Mouse (Mus musculus) lung, postnatal 0 days (tissue): Measurements from ENCODE around the gene Camta1. TPM values are rescaled to one million over a fixed set of nuclear protein-coding genes. Genes with fewer than 3 reads are reported as not detected.

ENCODE experiments used
- ATAC-seq: fragments of 200-750 bp; cut with Nextera tagmentation; 2 replicates; pipeline ENCODE4 v1.8.0; 2017; ENCODE audit warnings: moderate library complexity
- DNase-seq: peaks from one replicate; pipeline ENCODE4 v3.0.0-alpha.2; 2016; ENCODE audit warnings: low spot score
- H3K27ac ChIP-seq: fragments of 300-500 bp; sonication (generic); 2 replicates; pipeline ENCODE4 v1.5.1; 2014; ENCODE audit warnings: antibody characterized with exemption, mild to moderate bottlenecking, low read length, mixed read lengths
- H3K27me3 ChIP-seq: fragments of 300-500 bp; sonication (generic); replicated peaks from 2 replicates; pipeline ENCODE4 v1.6.1; 2014; ENCODE audit warnings: low read length, mixed read lengths; ENCODE audit not compliant: insufficient read depth
- H3K36me3 ChIP-seq: fragments of 300-500 bp; sonication (generic); 2 replicates; pipeline ENCODE4 v1.6.1; 2014; ENCODE audit warnings: low read length, mixed read lengths; ENCODE audit not compliant: insufficient read depth
- H3K4me1 ChIP-seq: fragments of 300-500 bp; sonication (generic); 2 replicates; pipeline ENCODE4 v1.6.1; 2014; ENCODE audit warnings: antibody characterized with exemption, low read depth, low read length, mixed read lengths; ENCODE audit not compliant: insufficient read depth
- H3K4me2 ChIP-seq: fragments of 300-500 bp; sonication (generic); replicated peaks from 2 replicates; pipeline ENCODE4 v1.6.1; 2014; ENCODE audit warnings: low read depth, mild to moderate bottlenecking, low read length, moderate library complexity, mixed read lengths
- H3K4me3 ChIP-seq: fragments of 300-500 bp; sonication (generic); 2 replicates; pipeline ENCODE4 v1.5.1; 2014; ENCODE audit warnings: low read depth, low read length
- H3K9ac ChIP-seq: fragments of 300-500 bp; sonication (generic); replicated peaks from 2 replicates; pipeline ENCODE4 v1.6.1; 2014; ENCODE audit warnings: low read depth, mild to moderate bottlenecking
- H3K9me3 ChIP-seq: fragments of 300-500 bp; sonication (generic); 2 replicates; pipeline ENCODE4 v1.6.1; 2016; ENCODE audit warnings: low read length, mixed read lengths
- CTCF ChIP-seq: IDR thresholded peaks from 2 replicates; pipeline ENCODE4 v1.5.1; 2016; ENCODE audit warnings: antibody characterized with exemption, mild to moderate bottlenecking
- EP300 ChIP-seq: IDR thresholded peaks from 2 replicates; pipeline ENCODE4 v1.6.1; 2016; ENCODE audit warnings: antibody characterized with exemption, mild to moderate bottlenecking, control low read depth
- WGBS: fragments of 180-500 bp; shearing (Covaris S2); extraction: QIAGEN DNeasy Blood & Tissue Kit; methylation state at CpG from one replicate; pipeline ENCODE4 v1.1.7; 2014; 5-methylcytosine and 5-hydroxymethylcytosine counted together
- polyA plus RNA-seq: library from polyadenylated mRNA; unstranded; fragments of >200 nt; fragmentation: Nextera tagmentation; extraction: Ambion mirVana; gene quantifications from 2 replicates; pipeline ENCODE4 v1.2.1, GENCODE M21; 2015

Gene Camta1
- polyA plus RNA-seq, 1 experiment from 2014 or later: 86.4 TPM

DNA sequence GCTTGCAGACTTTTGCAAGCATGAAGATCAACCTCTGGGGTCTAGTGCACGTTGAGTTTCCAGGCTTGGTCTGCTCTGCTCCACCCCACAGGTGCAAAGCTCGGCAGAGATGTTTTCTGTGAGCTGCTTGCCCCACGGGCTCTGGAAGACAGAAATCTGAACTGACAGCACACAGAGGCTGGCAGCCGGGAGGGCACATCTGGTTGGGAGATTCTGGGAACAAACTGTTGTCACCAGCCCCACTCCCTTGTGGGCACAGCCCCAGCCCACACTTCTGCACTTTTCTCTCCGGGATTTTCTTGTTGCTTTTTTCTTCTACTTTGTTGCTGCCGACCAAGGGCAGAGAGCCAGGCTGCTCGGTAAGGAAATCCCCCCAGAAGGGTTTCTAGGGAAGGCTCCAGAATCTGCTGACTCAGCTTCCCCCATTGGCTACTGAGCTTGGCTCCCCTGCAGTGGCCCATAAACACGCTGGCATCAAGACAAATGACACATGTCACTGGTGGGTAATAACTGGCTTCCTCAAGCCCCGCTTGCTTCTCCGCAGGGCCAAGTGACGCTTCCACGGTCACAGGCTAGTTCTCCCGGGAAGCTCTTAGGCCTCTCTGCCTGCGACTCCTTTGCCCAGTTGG lies 597.8 kb downstream of the Camta1 start:
- H3K4me3 ChIP-seq: no peak overlapping the region
- H3K9me3 ChIP-seq: no peaks in the 10 kb centered on the region
- no peak overlapping the region for H3K4me2 ChIP-seq
- no peaks in the 10 kb centered on the region for H3K36me3 ChIP-seq
- no peak overlapping the region for H3K27ac ChIP-seq
- TF ChIP-seq EP300 (no peak), CTCF (no peak)
- DNase-seq (no peak), ATAC-seq (no peak)
- H3K9ac ChIP-seq: no peak overlapping the region
- no peaks in the 10 kb centered on the region for H3K4me1 ChIP-seq
- H3K27me3 ChIP-seq: no peaks in the 10 kb centered on the region
- WGBS: 41% methylated on average over 14 of the region's 14 CpGs

- no peaks in the 10 kb centered on the region for H3K9me3 ChIP-seq
Observed at GRCm38 (mm10) chr4:151263052-151263451, 598.6 kb downstream of the Camta1 start.

DNA sequence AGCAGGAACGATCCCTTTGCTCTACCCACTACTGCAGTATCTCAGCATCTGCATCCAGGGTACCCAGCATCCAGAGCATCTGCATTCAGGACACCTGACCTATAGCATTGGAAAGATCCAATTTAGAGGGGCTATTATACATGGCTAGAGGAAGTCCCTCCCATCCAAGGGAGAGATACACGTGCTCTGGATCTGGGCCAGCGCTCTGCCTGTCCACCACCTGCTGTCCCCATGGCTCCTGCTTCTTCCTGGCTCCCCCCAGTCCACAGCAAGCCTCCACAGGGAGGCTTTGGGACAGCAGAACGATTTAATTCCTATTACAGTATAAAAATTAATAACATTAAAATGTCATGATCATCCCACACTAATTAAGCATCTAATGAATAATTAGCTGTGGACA lies 605.1 kb downstream of the Camta1 start:
- H3K27ac ChIP-seq: no peak overlapping the region
- H3K9ac ChIP-seq: no peak overlapping the region
- H3K9me3 ChIP-seq: no peaks in the 10 kb centered on the region
- ATAC-seq: no peak
- TF ChIP-seq CTCF (no peak), EP300 (no peak)
- no peaks in the 10 kb centered on the region for H3K36me3 ChIP-seq
- no peak for DNase-seq
- no peaks in the 10 kb centered on the region for H3K4me1 ChIP-seq
- 59% methylated on average over 4 of the region's 4 CpGs for WGBS
- H3K27me3 ChIP-seq: no peaks in the 10 kb centered on the region
- H3K4me2 ChIP-seq: no peak overlapping the region
- no peak overlapping the region for H3K4me3 ChIP-seq

More at GRCm38 (mm10) chr4:151263052-151263451, 598.6 kb downstream of the Camta1 start:
- no peaks in the 10 kb centered on the region for H3K36me3 ChIP-seq
- H3K4me3 ChIP-seq: no peak overlapping the region
- no peaks in the 10 kb centered on the region for H3K27me3 ChIP-seq
- H3K9ac ChIP-seq: no peak overlapping the region
- no peaks in the 10 kb centered on the region for H3K4me1 ChIP-seq
- TF ChIP-seq EP300 (no peak), CTCF (no peak)
- ATAC-seq (no peak), DNase-seq (no peak)
- 64% methylated on average over 7 of the region's 7 CpGs for WGBS
- H3K27ac ChIP-seq: no peak overlapping the region
- no peak overlapping the region for H3K4me2 ChIP-seq

DNA sequence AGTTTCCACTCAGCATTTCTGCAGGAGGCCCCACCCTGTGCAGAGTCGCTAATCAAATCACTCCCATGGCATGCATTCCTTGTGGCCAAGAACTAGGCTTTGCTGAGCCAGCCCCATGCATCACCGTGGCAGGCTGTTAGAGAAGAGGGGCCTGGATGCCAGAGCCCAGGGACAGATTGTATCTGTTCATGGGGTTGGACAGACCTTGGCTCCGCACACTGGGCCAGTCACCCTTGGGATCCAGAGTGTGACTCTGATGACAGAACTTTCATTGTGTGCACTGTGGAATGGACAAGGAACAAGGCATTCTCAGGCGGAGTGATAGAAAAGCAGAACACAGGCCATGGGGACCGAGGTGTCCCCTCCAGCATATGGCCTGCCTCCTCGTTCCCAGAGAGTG lies 610.9 kb downstream of the Camta1 start:
- DNase-seq (no peak), ATAC-seq (no peak)
- H3K4me2 ChIP-seq: no peak overlapping the region
- H3K36me3 ChIP-seq: no peaks in the 10 kb centered on the region
- TF ChIP-seq EP300 (no peak), CTCF (no peak)
- H3K27ac ChIP-seq: no peak overlapping the region
- no peak overlapping the region for H3K4me3 ChIP-seq
- no peak overlapping the region for H3K9ac ChIP-seq
- H3K4me1 ChIP-seq: no peaks in the 10 kb centered on the region
- no peaks in the 10 kb centered on the region for H3K27me3 ChIP-seq
- H3K9me3 ChIP-seq: no peaks in the 10 kb centered on the region
- WGBS: 87% methylated on average over 6 of the region's 6 CpGs

- H3K4me2 ChIP-seq: no peak overlapping the region
- H3K27me3 ChIP-seq: no peaks in the 10 kb centered on the region
- H3K9me3 ChIP-seq: no peaks in the 10 kb centered on the region
- no peak overlapping the region for H3K9ac ChIP-seq
- no peak for TF ChIP-seq CTCF
- no peaks in the 10 kb centered on the region for H3K36me3 ChIP-seq
- DNase-seq (no peak), ATAC-seq (no peak)
- 50% methylated on average over 7 of the region's 7 CpGs for WGBS
- H3K4me3 ChIP-seq: no peak overlapping the region
- H3K4me1 ChIP-seq: no peaks in the 10 kb centered on the region
- no peak overlapping the region for H3K27ac ChIP-seq
Observed at GRCm38 (mm10) chr4:151245068-151245797, 616.4 kb downstream of the Camta1 start.

- Histone ChIP-seq H3K9me3 (no peaks in the 10 kb centered on the region), H3K4me2 (no peak overlapping the region), H3K9ac (no peak overlapping the region), H3K4me3 (no peak overlapping the region), H3K27me3 (no peaks in the 10 kb centered on the region), H3K36me3 (no peaks in the 10 kb centered on the region), H3K4me1 (no peaks in the 10 kb centered on the region), H3K27ac (no peak overlapping the region)
- TF ChIP-seq EP300: no peak
- TF ChIP-seq CTCF: no peak
- peak; percentile 42 for DNase-seq
- 44% methylated on average over 9 of the region's 9 CpGs for WGBS
- peak; percentile 56 for ATAC-seq
Observed at GRCm38 (mm10) chr4:151243445-151243844, 618.2 kb downstream of the Camta1 start.
